Mouse (Mus musculus): ENCODE measurements at regions not wholly inside any gene's neighbourhood (a gene's known extent, or its start where the extent isn't known, plus 50 kb on each side); places are given as distances from the start of the nearest gene placed in this dataset.
A peak's percentile ranks its signal among the peaks of the same experiment; 100 is the strongest.
"Not testable (repeated sequence)": the region's sequence is repeated elsewhere in the genome, so short reads cannot be mapped to it uniquely, and the experiment has no call there.

DNA sequence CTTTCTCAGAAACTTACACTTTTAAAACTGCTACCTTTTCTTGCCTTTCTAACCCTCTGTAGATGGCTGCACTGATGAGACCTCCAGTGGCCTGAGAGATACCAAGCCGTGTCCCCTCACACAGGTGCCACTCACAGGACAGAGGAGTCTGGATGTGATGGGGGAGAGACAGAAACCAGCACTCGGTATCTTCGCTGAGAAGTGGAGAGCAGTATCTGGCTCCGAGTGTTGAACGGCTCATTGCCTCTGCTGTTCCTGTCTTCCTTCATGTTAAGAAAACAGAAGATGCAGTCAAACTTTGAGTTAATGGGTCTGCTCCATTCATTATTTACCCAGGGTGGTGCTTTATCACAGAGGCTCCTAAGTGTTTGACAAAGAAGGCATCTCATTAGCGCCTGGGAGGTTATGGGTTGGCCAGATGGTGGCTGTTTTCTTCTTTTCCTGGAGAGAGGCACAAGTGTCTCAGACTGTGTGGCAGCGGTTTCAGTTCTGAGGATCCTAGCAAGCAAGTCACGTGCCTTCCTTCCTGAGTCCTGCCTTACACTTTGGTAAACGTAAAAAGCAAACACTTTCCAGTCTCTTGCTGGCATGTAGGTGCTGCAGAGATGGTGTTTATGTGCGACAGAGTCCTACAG lies 248.6 kb downstream of the Sec16b start:
- no peak for DNase-seq

DNA sequence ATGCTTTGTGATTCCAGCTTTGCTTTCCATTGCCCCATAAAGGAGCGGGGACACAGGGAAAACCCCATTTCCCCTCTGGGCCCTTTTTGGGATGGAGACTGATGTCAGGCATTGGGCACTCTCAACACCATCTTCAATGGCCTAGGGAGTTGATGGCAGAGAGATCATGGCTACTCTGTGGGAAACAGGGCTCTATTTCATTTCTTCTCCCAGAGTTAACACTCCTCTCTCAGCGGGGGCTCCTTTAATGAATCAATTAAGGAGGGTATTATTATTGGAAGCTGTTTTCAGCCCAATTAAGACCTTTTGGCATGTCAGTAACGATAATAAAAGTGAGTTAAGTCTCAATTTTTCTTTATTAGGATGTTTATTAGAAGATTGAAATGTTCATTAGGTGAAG lies 250.4 kb downstream of the Sec16b start:
- DNase-seq, result no peak

DNA sequence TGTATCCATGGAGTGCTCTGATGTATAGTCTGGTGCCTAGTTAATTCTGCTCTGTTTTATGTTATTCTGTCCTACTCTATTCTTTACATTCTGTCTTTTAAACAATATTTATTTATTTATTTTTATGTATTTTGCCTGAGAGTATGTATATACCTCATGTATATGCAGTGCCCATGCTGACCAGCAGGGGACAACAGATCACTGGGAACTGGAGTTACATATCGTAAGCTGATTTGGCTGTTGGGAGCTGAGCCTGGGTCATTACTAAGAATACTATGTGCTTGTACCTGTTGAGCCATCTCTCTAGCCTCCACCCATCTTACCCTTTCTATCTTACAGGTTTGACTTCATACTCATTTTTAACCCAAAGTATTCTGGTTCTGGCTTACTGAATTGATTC lies 251.8 kb downstream of the Sec16b start:
- DNase-seq, result no peak

DNA sequence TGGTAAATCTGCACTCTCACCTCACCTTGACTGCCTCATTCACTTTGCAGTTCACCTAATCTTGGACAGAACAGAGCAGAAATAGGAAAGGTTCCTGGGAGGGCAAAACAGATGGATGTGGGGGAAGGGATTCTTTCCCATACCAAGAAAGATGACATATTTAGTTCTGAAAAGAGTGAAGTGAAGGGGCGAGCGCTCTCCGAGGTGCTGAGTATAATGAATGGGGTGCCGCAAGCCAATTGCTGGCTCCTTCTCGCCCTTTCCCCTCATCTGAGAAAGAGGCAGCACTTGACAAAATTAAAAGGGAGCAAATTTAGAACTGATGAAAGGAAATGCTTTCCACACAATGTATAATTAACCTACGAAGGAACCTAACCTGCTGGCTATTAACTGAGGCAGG lies 261.7 kb downstream of the Sec16b start:
- no peak for DNase-seq

DNA sequence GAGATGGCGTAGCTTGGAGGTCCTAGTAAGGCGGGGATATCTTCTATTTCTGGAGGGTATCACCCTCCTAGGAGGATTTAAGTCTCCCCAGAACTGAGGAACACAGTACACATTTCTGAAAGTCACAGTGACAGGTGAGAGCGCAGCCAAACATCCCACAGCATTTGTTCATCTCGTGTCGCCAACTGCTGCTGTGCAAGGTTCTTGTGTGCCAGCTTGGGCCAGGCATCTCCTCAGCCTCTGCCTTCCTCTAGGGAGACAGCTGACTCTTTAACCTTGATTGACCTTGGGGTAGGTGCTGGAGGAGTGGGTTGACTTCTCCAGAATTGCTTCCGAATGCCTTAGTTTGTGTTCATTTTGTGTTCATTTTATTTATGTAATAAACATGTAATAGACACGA lies 291.2 kb downstream of the Sec16b start:
- DNase-seq, result no peak

DNA sequence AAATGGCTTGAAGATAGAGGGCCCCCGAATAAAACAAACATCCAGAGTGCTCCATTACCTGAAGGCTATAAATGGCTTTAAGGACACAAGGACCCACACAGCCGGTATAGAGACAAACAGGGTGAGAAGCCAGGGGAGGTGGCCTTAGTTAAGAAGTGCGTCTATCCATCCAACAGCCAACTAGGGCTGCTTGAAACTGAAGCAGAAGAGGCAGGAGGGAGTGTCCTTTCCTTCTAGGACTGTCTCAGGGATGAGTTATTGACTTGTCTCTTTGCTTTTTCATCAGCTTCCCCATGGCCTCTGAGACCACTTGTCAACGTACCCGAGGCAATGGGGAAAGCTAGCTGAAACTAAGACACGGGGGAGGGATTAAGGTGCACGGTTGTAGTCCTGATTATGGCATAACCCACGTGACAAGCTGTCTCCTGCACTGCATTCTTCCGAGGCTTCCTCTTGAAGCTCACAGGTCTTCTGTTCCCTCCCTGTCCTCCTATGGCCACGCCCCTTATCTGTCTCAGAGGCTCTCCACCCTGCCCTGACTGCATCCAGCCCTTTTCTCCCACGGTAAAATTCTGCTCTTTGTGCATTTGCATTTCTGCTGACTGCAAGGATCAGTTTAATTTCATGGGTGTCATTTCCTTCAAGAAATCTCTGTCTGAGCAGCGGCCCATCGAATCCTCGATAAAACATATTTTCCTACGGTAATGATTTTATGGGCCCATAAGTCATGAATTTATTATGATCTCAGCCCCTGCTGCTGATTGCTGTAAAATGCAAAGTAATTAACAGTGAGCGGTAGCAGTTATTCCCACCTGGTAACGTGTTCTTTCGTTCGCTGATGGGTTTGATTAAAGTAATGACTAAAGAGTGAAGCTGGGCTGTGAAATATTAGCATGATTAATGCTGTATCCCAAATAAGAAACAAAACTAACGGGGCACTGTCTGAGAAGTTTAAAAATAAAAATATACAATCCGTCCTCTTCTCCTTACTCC lies 292.3 kb downstream of the Sec16b start:
- DNase-seq, result no peak

DNA sequence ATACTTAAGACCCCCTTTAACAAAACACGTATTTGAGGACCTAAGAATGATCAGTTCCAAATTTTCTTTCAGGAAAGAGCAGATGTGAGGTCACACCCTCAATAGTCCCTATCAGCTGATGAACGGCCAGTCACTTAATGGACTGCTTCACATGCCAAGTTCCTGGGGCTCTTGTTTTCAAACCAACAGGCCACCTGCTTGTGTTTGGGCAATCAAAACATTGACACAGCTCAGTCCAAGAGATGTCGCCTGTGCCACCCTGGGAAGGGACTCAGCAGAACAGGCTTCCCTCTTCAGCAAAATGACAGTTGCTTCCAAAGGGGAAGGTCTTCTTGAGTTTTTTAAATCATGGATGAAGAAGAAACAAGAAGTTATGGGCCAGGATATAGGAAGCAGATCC lies 294.6 kb downstream of the Sec16b start:
- no peak for DNase-seq

DNA sequence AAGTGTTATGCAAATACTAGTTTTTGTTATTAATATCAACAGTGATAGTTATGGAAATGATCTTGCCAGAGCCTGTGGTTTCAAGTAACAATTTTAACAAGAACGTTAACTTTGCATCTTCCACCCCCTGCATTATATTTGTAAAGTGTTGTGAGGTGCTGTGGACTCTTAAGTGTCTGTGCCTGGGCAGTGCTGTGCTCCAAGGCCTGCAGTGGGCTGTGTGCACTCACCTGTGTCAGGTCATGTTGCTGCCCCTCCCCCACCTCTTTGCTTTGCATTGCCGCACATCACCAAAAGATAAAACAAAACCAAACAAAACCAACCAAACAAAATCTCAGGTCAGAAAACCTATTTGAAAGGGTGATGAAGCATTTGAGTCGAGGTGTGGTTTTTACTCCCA lies 297.7 kb downstream of the Sec16b start:
- no peak for DNase-seq

DNA sequence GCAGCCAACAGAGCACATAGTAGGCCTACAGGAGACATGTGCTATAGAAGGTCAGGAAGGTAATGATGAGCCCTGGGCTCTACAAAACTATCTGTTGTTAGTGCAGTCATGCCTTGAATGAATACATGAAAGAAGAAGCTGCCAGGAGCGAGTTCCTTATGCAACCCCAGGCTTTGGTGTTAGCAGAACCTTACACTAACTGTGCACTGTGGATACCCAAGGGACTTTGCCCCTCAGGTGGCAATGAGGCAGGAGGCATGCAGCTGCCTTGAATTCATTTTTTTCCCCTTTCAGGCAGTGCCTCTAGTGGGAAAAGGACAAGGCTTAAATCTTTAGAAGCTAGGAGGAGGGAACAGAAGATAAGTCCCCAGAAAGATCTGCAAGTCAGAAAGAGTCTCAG lies 299.8 kb downstream of the Sec16b start:
- no peak for DNase-seq

DNA sequence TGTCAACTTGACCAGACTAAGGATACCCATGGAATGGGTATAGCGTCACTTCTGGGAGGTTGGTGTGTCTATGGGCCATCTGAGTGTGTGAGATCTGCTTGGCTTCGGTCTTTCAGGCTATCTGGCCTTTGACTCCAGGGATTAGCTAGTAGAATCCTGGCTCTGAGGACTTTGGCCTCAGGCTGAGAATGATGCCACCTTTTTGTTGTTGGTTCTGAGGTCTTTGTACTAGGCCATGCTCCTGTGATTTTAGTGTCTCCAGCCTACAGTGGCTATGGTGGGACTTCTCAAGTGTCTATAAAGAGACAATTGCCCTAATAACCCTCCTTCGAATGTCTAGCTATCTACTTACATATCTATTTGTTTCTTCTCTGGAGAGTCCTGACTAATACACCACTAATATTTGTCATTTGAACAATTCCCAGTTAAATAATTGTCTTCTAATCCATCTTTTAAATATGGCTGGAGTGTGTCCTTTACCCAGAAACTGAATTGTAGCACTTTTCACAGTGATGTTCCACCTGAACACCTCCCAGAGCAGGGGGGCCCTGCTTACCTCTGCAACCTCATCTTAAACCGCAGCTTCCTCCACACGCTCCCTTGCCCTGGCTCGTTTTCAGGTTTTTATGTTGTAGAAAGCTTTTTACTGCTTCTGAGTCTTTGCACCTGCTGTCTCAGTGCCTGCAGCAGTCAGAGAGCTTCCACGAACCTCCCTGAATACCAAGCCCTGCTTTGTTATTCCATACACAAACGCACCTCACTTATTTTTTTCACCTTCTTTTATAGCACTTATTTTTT lies 303.3 kb downstream of the Sec16b start:
- DNase-seq, result no peak

DNA sequence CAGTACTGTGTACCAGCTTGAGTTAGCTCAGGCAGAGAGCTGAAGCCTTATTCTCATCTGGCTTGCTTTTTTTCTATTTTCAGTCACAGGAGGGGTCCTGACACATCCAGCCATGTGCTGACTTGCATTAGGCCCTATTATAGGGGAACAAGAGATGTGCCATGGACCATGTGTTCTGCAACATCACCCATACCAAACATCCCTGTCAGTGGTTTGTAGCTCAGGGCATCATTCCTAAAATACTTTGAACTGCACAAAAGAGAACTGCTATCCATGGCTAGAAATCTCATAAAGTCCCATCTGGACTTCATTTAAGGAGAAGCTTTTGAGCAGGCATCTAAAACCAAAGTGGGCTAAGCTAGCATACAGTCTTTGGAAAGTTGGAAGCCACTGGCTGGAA lies 304.1 kb downstream of the Sec16b start:
- DNase-seq, result no peak

DNA sequence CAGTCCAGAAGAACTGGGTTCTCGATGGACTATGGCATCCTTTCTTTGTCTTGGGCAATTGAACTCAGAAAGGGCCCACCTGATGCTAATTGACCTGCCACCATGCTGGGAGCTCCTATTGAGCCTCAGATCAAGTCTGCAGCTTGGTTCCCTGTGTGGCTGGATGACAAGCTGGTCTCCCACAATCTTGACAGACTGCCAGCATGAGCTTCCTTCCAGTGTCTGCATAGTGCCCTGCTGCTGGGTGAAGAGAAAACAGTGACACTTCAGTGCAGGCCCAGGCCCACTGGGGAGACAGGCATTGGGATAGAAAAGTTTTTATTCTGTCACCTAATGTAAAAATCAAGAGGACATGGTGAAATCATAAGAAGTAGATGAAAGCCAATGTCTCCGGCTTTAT lies 321.4 kb downstream of the Sec16b start:
- DNase-seq, result peak; percentile 23

DNA sequence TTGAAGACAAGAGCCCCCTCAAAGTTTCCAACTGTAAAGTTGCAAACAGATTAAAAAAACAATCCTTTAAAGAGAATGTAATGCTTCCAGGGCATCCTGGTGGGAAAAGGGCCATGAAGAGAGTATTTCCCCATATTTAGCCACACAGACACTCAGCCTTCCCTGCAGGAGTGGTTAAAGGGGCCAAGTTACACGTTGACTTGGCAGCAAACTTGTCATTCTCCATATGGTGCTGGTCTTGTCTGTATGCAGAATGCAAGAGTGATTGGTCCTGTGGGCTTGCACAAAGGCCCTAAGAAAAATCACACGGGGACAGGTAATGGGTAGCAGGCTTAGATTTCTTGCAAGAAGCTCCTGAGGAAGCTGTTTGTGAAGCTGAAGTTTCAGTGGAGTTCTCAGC lies 325.0 kb downstream of the Sec16b start:
- peak; percentile 41 for DNase-seq

DNA sequence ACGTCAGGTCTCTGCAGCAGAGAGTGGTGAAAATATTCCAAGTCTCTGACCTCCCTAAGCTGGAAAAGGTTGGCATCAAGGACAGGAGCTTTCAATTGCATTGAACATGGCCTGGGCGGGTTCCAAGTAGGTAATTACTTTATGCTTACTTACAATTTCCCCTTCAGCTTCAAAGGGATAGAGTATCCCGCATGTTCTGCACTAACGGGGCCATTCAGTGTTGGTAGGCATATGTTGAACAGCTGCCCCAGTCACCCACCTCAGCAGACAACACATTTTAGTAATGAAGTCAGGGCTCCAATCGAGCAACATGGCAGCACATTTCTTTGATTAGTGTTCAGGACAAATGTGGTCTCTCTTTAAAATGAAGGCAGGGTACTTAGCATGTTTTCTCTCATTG lies 366.2 kb downstream of the Sec16b start:
- DNase-seq, result no peak

DNA sequence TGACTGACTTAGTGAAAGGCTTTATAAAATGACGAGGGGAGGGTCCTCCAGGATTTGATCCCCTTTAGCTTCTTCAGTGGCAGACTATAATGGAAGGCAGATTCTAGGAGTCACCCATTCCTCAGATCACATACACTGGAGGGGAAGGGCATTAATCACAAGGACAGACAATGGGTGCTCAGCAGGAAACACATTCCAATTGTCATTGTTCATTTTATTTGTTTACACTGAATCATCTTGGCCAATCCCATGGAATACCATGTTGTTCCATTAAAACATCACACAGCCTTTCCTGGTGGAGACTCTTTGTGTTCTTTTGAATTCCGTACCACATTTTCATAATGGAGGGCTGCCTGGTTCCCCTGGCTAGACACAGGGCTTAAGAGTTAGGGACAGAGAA lies 368.5 kb downstream of the Sec16b start:
- no peak for DNase-seq

DNA sequence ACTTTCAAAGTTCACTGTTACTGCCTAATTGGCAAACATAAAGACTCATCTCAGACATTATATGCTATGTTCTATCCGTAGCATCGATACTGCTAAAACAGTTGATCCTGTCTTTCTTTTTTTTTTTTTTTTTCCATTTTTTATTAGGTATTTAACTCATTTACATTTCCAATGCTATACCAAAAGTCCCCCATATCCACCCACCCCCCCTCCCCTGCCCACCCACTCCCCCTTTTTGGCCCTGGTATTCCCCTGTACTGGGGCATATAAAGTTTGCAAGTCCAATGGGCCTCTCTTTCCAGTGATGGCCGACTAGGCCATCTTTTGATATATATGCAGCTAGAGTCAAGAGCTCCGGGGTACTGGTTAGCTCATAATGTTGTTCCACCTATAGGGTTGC lies 370.6 kb downstream of the Sec16b start:
- not testable (repeated sequence) for DNase-seq

DNA sequence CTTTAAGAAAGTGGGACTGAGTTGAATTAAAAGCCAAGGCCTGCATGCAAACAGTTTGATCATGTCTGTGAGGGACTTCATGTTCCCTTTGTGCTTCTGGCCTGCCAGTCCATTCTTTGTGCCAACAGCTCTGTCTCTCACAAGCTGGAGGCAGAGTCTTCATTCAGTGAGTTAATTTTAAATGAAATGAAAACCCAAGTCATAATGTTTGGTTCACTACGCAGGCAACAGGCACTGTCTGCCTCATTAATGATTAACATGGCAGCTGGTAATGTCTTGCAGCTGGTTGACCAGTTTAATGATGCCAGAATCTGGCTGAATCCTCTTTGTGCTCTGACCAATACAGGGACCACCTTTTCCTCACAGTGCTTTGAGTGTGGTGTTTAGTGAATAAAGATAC lies 380.6 kb downstream of the Sec16b start:
- DNase-seq, result no peak

DNA sequence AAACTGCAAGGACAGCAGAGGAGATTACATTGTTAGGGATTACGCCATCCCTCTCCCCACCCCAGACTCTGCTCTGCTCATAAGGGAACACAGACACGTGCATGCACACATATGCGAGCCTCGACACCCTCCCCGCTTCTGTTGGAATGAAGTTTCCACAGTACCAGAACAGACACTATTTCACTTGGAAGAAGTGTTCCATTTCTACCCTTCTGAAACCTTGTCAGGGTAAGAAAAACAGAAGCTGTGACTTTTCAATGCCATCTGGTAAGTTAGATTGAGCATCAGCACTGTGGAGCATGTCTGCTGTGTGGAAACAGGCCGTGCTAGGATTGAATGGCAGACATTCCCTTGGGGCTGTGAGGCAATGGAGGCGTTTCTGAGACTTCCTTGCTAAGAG lies 382.0 kb downstream of the Sec16b start:
- no peak for DNase-seq

DNA sequence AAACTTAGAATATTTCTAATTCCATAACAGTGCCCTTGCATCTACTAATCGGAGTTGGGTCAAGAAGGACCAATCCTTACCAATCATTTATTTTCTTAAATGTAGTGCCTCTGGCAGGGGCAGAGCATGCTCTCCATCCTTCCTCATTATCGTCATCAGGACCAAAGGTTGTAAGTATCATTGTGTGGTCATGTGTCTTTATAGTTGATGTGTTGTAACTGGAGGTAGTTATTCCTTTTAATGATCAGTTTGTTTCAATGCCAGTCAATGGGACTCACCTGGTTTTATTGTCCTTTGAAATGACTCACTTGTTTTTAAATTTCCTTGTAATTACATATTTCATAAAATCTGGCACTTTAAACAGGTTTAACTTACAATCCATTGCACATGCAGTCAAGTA lies 399.6 kb downstream of the Sec16b start:
- no peak for DNase-seq

DNA sequence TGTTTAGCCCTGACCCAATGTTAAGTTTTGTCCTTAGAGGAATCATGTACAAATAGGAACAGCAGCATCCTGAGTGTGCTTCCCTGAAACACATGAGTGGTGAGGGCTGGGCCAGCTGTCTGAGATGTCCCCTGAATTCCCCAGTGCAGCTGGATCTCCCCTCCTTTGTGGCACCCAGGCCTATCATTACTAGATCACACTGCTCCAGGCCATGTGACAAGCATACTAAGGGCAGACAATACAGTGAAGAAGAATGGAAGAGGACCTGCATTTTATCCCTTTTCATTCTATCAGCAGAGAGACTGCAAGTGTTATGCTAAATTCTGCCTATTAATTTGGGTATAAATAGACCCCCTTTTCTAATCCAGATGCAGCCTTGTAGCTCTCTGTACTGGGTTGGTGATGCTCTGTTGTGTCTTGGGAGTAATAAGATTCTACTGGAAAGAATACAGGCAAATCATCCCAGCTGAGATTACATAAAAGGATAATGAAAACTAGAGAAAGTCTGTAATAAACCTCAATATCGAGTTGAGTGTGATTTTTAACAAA lies 418.3 kb downstream of the Brinp2 start:
- DNase-seq, result no peak

DNA sequence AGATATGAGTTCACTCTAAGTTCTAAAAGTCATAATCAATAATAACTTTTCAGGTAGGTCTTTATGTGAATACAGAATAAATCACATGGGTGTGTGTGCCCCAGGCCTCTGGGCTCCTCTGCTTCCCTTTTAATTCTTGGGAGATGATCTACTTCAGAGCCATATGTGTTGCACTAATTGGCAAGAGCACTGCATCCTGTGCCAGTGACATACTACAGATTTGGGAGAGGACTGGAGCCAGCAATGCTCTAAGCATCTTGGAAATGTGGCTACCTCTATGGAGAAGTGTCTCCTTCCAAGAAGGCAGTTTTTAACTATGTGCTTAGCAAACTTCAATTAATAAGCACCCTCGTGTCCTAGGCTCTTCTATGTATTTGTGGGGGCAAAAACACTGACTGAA lies 416.6 kb downstream of the Brinp2 start:
- DNase-seq, result no peak

DNA sequence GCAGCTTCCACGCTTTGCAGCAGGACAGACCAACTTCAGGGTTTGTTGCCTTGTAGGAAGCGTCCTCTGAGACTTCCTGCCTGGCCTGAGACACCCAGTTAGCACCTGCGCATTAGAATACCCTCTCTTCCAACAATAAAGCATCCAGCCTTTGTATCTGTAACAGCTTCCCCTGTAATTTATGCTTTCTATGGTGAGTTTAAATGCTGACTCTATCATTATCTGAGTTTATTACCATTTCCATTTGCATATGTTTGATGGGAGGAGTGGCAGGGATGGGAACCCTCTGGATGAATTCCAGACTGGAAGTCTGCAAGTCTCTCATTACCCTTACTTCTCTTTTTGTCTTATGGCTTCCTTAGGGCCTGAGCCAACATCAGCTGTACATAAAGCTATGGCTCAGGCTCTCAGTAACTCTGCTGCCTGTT lies 415.8 kb downstream of the Brinp2 start:
- no peak for DNase-seq

DNA sequence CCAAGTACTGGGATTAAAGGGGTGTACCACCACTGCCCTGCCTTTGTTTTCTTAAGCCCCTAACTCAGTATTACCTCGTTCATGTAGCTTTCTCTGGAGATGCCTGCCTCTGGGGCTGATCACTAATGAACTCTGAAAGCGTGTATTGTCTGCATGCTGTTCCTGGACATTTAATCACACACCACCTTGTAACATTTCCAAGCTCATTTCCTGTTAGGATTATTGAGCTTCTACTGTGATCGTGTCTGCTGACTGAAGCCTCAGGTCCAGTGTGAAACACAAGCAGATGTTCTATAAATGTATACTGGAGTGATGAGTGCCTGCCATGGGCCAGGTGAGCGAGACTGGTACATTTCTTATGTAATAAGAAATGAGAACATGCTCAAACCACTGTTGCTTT lies 398.6 kb downstream of the Brinp2 start:
- no peak for DNase-seq

Measured in cerebellum, adult 8-10 months (tissue).